Mouse (Mus musculus) heart, postnatal 0 days (tissue): ENCODE data around the gene Clpx.

Experiments used
- CTCF ChIP-seq: IDR thresholded peaks from 2 replicates; pipeline ENCODE4 v1.5.1; 2016; ENCODE audit warnings: antibody characterized with exemption, control low read depth, low read depth
- EP300 ChIP-seq: IDR thresholded peaks from 2 replicates; pipeline ENCODE4 v1.6.1; 2016; ENCODE audit warnings: antibody characterized with exemption, low read depth

- TF ChIP-seq CTCF (no peak), EP300 (no peak)
These were observed 20.8 kb upstream of the Clpx start for GRCm38 (mm10) chr9:65273048-65273809.
